In genomic region chr2:158546751-158547150, GRCm38 (mm10) we compare ENCODE assay signal across 9 mouse cellular contexts. TPM values are rescaled to one million over a fixed set of nuclear protein-coding genes. Genes with fewer than 3 reads are reported as not detected.
DNase-seq lines count a peak whose midpoint lies in the region; ATAC-seq and TF ChIP-seq lines count a peak whose summit lies in the region.
"Had no signal": no experiment of that assay in that cellular context is flagged by ENCODE, and none has a peak within 500 bp of the region (broad histone marks: within the 10 kb centered on the region; RNA-seq: fewer than 3 reads in every experiment).

No protein-coding gene starts in this region.

- H3K9ac ChIP-seq in forebrain, embryonic 11.5 days (ENCODE audit: low read length), result peak overlapping the region; percentile 29
- no peak overlapping the region for H3K9ac ChIP-seq in heart, embryonic 15.5 days
- no peak overlapping the region for H3K9ac ChIP-seq in liver, embryonic 13.5 days
- peak overlapping the region; percentile 22; the same call in 1 of the 2 replicates for H3K9ac ChIP-seq in neural tube, embryonic 12.5 days
- H3K9ac ChIP-seq: limb, embryonic 15.5 days had no signal

- peak; percentile 76 for ATAC-seq in forebrain, embryonic 11.5 days (replicated peaks; ENCODE audit: low FRiP score)
- ATAC-seq in heart, embryonic 15.5 days (replicated peaks; ENCODE audit: insufficient number of reproducible peaks, insufficient read depth, low FRiP score, low read depth), result no peak
- no peak for ATAC-seq in liver, embryonic 13.5 days (ENCODE audit: low read depth)
- ATAC-seq in neural tube, embryonic 12.5 days (ENCODE audit: low FRiP score, low read depth), result peak; percentile 65

- H3K9me3 ChIP-seq in E14TG2a.4 (ENCODE audit: low read length), result no peaks in the 10 kb centered on the region
- no peaks in the 10 kb centered on the region for H3K9me3 ChIP-seq in forebrain, embryonic 11.5 days (ENCODE audit: control insufficient read depth, low read length)
- no peaks in the 10 kb centered on the region for H3K9me3 ChIP-seq in heart, embryonic 15.5 days (replicated peaks)
- no peaks in the 10 kb centered on the region for H3K9me3 ChIP-seq in liver, embryonic 13.5 days (replicated peaks)
- no peaks in the 10 kb centered on the region for H3K9me3 ChIP-seq in neural tube, embryonic 12.5 days
- H3K9me3 ChIP-seq: limb, embryonic 15.5 days had no signal

- H3K27ac ChIP-seq in forebrain, embryonic 11.5 days (ENCODE audit: low read depth, low read length), result no peak overlapping the region
- no peak overlapping the region for H3K27ac ChIP-seq in heart, embryonic 15.5 days
- H3K27ac ChIP-seq in liver, embryonic 13.5 days, result no peak overlapping the region
- no peak overlapping the region for H3K27ac ChIP-seq in neural tube, embryonic 12.5 days
- H3K27ac ChIP-seq: limb, embryonic 15.5 days had no signal

- no peak overlapping the region for H3K4me3 ChIP-seq in E14TG2a.4 (replicated peaks; ENCODE audit: low read length)
- no peak overlapping the region for H3K4me3 ChIP-seq in forebrain, embryonic 11.5 days (ENCODE audit: low read depth, low read length)
- H3K4me3 ChIP-seq in heart, embryonic 15.5 days, result no peak overlapping the region
- H3K4me3 ChIP-seq in liver, embryonic 13.5 days (replicated peaks), result no peak overlapping the region
- H3K4me3 ChIP-seq in neural tube, embryonic 12.5 days, result no peak overlapping the region
- H3K4me3 ChIP-seq: limb, embryonic 15.5 days had no signal

- H3K4me2 ChIP-seq in forebrain, embryonic 11.5 days (ENCODE audit: low read depth, low read length, severe bottlenecking), result no peak overlapping the region
- peak overlapping the region; percentile 29; the same call in 1 of the 2 replicates for H3K4me2 ChIP-seq in heart, embryonic 15.5 days
- H3K4me2 ChIP-seq in liver, embryonic 13.5 days, result no peak overlapping the region
- peak overlapping the region; percentile 39 for H3K4me2 ChIP-seq in neural tube, embryonic 12.5 days (replicated peaks)
- H3K4me2 ChIP-seq: limb, embryonic 15.5 days had no signal

- peak; percentile 88 for DNase-seq in brain, embryonic 14.5 days (ENCODE audit: low read depth)
- peak; percentile 90 for DNase-seq in forebrain, embryonic 11.5 days (ENCODE audit: low spot score)
- peak; percentile 87 for DNase-seq in kidney, postnatal 10 days
- peak; percentile 33 for DNase-seq in liver, embryonic 13.5 days
- DNase-seq in testis, postnatal 10 days (ENCODE audit: low spot score), result peak; percentile 83

- peaks cover 5% of the 10 kb centered on the region for H3K4me1 ChIP-seq in E14TG2a.4 (replicated peaks; ENCODE audit: low read depth, low read length)
- no peaks in the 10 kb centered on the region; the same call in 1 of the 2 replicates for H3K4me1 ChIP-seq in forebrain, embryonic 11.5 days (replicated peaks; ENCODE audit: control insufficient read depth, insufficient read depth, low read length)
- H3K4me1 ChIP-seq in heart, embryonic 15.5 days (replicated peaks), result peaks cover 4% of the 10 kb centered on the region
- H3K4me1 ChIP-seq in liver, embryonic 13.5 days (replicated peaks), result no peaks in the 10 kb centered on the region
- H3K4me1 ChIP-seq in neural tube, embryonic 12.5 days, result 0 out of 2 replicates have a peak, but pooled peaks cover 5% of the 10 kb centered on the region

- H3K36me3 ChIP-seq in E14TG2a.4 (ENCODE audit: insufficient read depth, low read length), result no peaks in the 10 kb centered on the region
- no peaks in the 10 kb centered on the region for H3K36me3 ChIP-seq in forebrain, embryonic 11.5 days (ENCODE audit: control insufficient read depth, insufficient read depth, low read length)
- no peaks in the 10 kb centered on the region for H3K36me3 ChIP-seq in heart, embryonic 15.5 days
- no peaks in the 10 kb centered on the region for H3K36me3 ChIP-seq in liver, embryonic 13.5 days
- no peaks in the 10 kb centered on the region for H3K36me3 ChIP-seq in neural tube, embryonic 12.5 days
- H3K36me3 ChIP-seq: limb, embryonic 15.5 days had no signal

- WGBS in forebrain, embryonic 11.5 days, result 2% methylated on average over 17 of the region's 17 CpGs
- WGBS in heart, embryonic 15.5 days, result 6% methylated on average over 17 of the region's 17 CpGs
- WGBS in liver, embryonic 13.5 days (ENCODE audit: insufficient replicate concordance), result 5% methylated on average over 17 of the region's 17 CpGs
- WGBS in neural tube, embryonic 12.5 days, result 3% methylated on average over 17 of the region's 17 CpGs

- TF ChIP-seq POLR2A in brain, embryonic 14.5 days (IDR thresholded peaks at IDR 0.05; ENCODE audit: borderline replicate concordance, extremely low read depth, insufficient read depth, insufficient read length, poor library complexity, severe bottlenecking), result no peak

- peaks cover 46% of the 10 kb centered on the region for H3K27me3 ChIP-seq in E14TG2a.4 (ENCODE audit: insufficient read depth, low read length)
- no peaks in the 10 kb centered on the region for H3K27me3 ChIP-seq in forebrain, embryonic 11.5 days (ENCODE audit: control insufficient read depth, insufficient read depth, low read length)
- peaks cover 39% of the 10 kb centered on the region for H3K27me3 ChIP-seq in heart, embryonic 15.5 days
- H3K27me3 ChIP-seq in liver, embryonic 13.5 days, result peaks cover 27% of the 10 kb centered on the region; the same call in 1 of the 2 replicates
- H3K27me3 ChIP-seq in neural tube, embryonic 12.5 days (replicated peaks), result peaks cover 20% of the 10 kb centered on the region

- TF ChIP-seq CTCF in E14TG2a.4 (conservative IDR thresholded peaks at IDR 0.05; ENCODE audit: low read length), result peak; percentile 96
- peak; percentile 95 for TF ChIP-seq CTCF in brain, embryonic 14.5 days (IDR thresholded peaks at IDR 0.05; ENCODE audit: borderline replicate concordance, extremely low read depth, insufficient read depth, insufficient read length)

RNA-seq across cellular contexts. Expression of gene Arhgap40, which starts 34.2 kb away (rescaled TPM):
- 0.97 and 1.1 TPM in 2 replicates for polyA plus RNA-seq in brain, embryonic 14.5 days (2012; rRNA removed)
- 0.15 TPM in 1 of 2 replicates, not detected in the other for polyA plus RNA-seq in forebrain, embryonic 11.5 days (2014; fragmentation: Nextera tagmentation; extraction: Ambion mirVana)
- polyA plus RNA-seq in heart, embryonic 15.5 days (2015; fragmentation: Nextera tagmentation; extraction: Ambion mirVana), result not detected in 2 replicates
- polyA plus RNA-seq in liver, embryonic 13.5 days (2015; fragmentation: Nextera tagmentation; extraction: Ambion mirVana), result not detected in 2 replicates
- 0.25 and 0.52 TPM in 2 replicates for polyA plus RNA-seq in neural tube, embryonic 12.5 days (2016; fragmentation: Nextera tagmentation; extraction: Ambion mirVana)

RNA-seq across cellular contexts. Expression of gene Adig, which starts 44.3 kb away (rescaled TPM):
- polyA plus RNA-seq in brain, embryonic 14.5 days (2012; rRNA removed), result 0.86 TPM in 1 of 2 replicates, not detected in the other
- not detected in 2 replicates for polyA plus RNA-seq in forebrain, embryonic 11.5 days (2014; fragmentation: Nextera tagmentation; extraction: Ambion mirVana)
- polyA plus RNA-seq in heart, embryonic 15.5 days (2015; fragmentation: Nextera tagmentation; extraction: Ambion mirVana), result not detected in 2 replicates
- polyA plus RNA-seq in liver, embryonic 13.5 days (2015; fragmentation: Nextera tagmentation; extraction: Ambion mirVana), result not detected in 2 replicates
- not detected in 2 replicates for polyA plus RNA-seq in neural tube, embryonic 12.5 days (2016; fragmentation: Nextera tagmentation; extraction: Ambion mirVana)

Comparison
In these comparisons a context has a peak if more than half of its experiments do, and no peak if none do; other contexts are left out.
1. DNase-seq: peak in every context shown above with its lines; median percentile 90 in forebrain, embryonic 11.5 days; 88 in brain, embryonic 14.5 days; 87 in kidney, postnatal 10 days; 83 in testis, postnatal 10 days; 33 in liver, embryonic 13.5 days.
2. ATAC-seq: peak in forebrain, embryonic 11.5 days (single experiment) and neural tube, embryonic 12.5 days (single experiment); none in heart, embryonic 15.5 days (single experiment) and liver, embryonic 13.5 days (single experiment).
3. H3K4me2 ChIP-seq: peak in heart, embryonic 15.5 days (single experiment) and neural tube, embryonic 12.5 days (single experiment); none in forebrain, embryonic 11.5 days (single experiment) and liver, embryonic 13.5 days (single experiment).
4. H3K9ac ChIP-seq: peak in forebrain, embryonic 11.5 days (single experiment) and neural tube, embryonic 12.5 days (single experiment); none in heart, embryonic 15.5 days (single experiment) and liver, embryonic 13.5 days (single experiment).